Mouse (Mus musculus) intestine, embryonic 15.5 days (tissue): ENCODE measurements around the gene Ndufa4l2. TPM values are rescaled to one million over a fixed set of nuclear protein-coding genes. Genes with fewer than 3 reads are reported as not detected.
A peak's percentile ranks its signal among the peaks of the same experiment; 100 is the strongest.

Experiments used
- ATAC-seq: fragments of 200-750 bp; cut with Nextera tagmentation; 2 replicates; pipeline ENCODE4 v1.8.0; 2017; ENCODE audit warnings: moderate TSS enrichment, moderate library complexity
- H3K27ac ChIP-seq: fragments of 300-500 bp; sonication (generic); 2 replicates; pipeline ENCODE4 v1.5.1; 2015; ENCODE audit warnings: mild to moderate bottlenecking, inconsistent platforms
- H3K27me3 ChIP-seq: fragments of 300-500 bp; sonication (generic); replicated peaks from 2 replicates; pipeline ENCODE4 v1.6.1; 2015; ENCODE audit warnings: inconsistent platforms
- H3K36me3 ChIP-seq: fragments of 300-500 bp; sonication (generic); 2 replicates; pipeline ENCODE4 v1.6.1; 2015; ENCODE audit warnings: inconsistent platforms
- H3K4me1 ChIP-seq: fragments of 300-500 bp; sonication (generic); replicated peaks from 2 replicates; pipeline ENCODE4 v1.6.1; 2015; ENCODE audit warnings: inconsistent platforms
- H3K4me2 ChIP-seq: fragments of 300-500 bp; sonication (generic); replicated peaks from 2 replicates; pipeline ENCODE4 v1.6.1; 2015; ENCODE audit warnings: mild to moderate bottlenecking, inconsistent platforms
- H3K4me3 ChIP-seq: fragments of 300-500 bp; sonication (generic); replicated peaks from 2 replicates; pipeline ENCODE4 v1.5.1; 2015; ENCODE audit warnings: inconsistent platforms
- H3K9ac ChIP-seq: fragments of 300-500 bp; sonication (generic); 2 replicates; pipeline ENCODE4 v1.6.1; 2015; ENCODE audit warnings: inconsistent platforms
- H3K9me3 ChIP-seq: fragments of 300-500 bp; sonication (generic); 2 replicates; pipeline ENCODE4 v1.6.1; 2016; ENCODE audit warnings: inconsistent platforms
- WGBS: fragments of 180-500 bp; shearing (Covaris S2); methylation state at CpG from one replicate; pipeline ENCODE4 v1.1.7; 2015; 5-methylcytosine and 5-hydroxymethylcytosine counted together
- polyA plus RNA-seq: library from polyadenylated mRNA; unstranded; fragments of >200 nt; fragmentation: Nextera tagmentation; extraction: Ambion mirVana; gene quantifications from 2 replicates; pipeline ENCODE4 v1.2.1, GENCODE M21; 2015

Ndufa4l2 gene
- polyA plus RNA-seq, 1 experiment from 2014 or later, result 53.8 TPM

- no peaks in the 10 kb centered on the region for H3K27me3 ChIP-seq
- no peak overlapping the region for H3K4me2 ChIP-seq
- no peak overlapping the region for H3K4me3 ChIP-seq
- no peak overlapping the region for H3K9ac ChIP-seq
- H3K36me3 ChIP-seq, result peaks cover 24% of the 10 kb centered on the region
- no peaks in the 10 kb centered on the region for H3K9me3 ChIP-seq
- H3K27ac ChIP-seq, result no peak overlapping the region
- WGBS, result 85% methylated on average over 8 of the region's 8 CpGs
- H3K4me1 ChIP-seq, result no peaks in the 10 kb centered on the region
- ATAC-seq, result no peak
These were observed 23.6 kb upstream of the Ndufa4l2 start for GRCm38 (mm10) chr10:127491128-127491512.

- ATAC-seq, result no peak
- peaks cover 28% of the 10 kb centered on the region for H3K36me3 ChIP-seq
- no peak overlapping the region for H3K4me2 ChIP-seq
- H3K27me3 ChIP-seq, result no peaks in the 10 kb centered on the region
- no peaks in the 10 kb centered on the region for H3K9me3 ChIP-seq
- no peak overlapping the region for H3K4me3 ChIP-seq
- no peak overlapping the region for H3K9ac ChIP-seq
- no peak overlapping the region for H3K27ac ChIP-seq
- 88% methylated on average over 3 of the region's 3 CpGs for WGBS
- no peaks in the 10 kb centered on the region for H3K4me1 ChIP-seq
These were observed 22.6 kb upstream of the Ndufa4l2 start for GRCm38 (mm10) chr10:127492118-127492517.

- Histone ChIP-seq H3K4me2 (no peak overlapping the region), H3K9ac (no peak overlapping the region), H3K36me3 (peaks cover 43% of the 10 kb centered on the region), H3K9me3 (no peaks in the 10 kb centered on the region), H3K4me1 (no peaks in the 10 kb centered on the region), H3K4me3 (no peak overlapping the region), H3K27ac (no peak overlapping the region), H3K27me3 (no peaks in the 10 kb centered on the region)
- WGBS, result 93% methylated on average over 3 of the region's 3 CpGs
- no peak for ATAC-seq
These were observed 18.6 kb upstream of the Ndufa4l2 start for GRCm38 (mm10) chr10:127496156-127496555.

GRCm38 (mm10) chr10:127499516-127499915 is 15.3 kb upstream of the Ndufa4l2 start:
- H3K4me2 ChIP-seq, result no peak overlapping the region
- peaks cover 37% of the 10 kb centered on the region for H3K36me3 ChIP-seq
- WGBS, result 86% methylated on average over 5 of the region's 5 CpGs
- no peaks in the 10 kb centered on the region for H3K27me3 ChIP-seq
- no peak for ATAC-seq
- H3K9ac ChIP-seq, result no peak overlapping the region
- no peaks in the 10 kb centered on the region for H3K4me1 ChIP-seq
- H3K27ac ChIP-seq, result no peak overlapping the region
- H3K9me3 ChIP-seq, result no peaks in the 10 kb centered on the region
- H3K4me3 ChIP-seq, result no peak overlapping the region

GRCm38 (mm10) chr10:127500042-127500441 is 14.7 kb upstream of the Ndufa4l2 start:
- 70% methylated on average over 4 of the region's 4 CpGs for WGBS
- H3K4me2 ChIP-seq, result no peak overlapping the region
- H3K9me3 ChIP-seq, result no peaks in the 10 kb centered on the region
- no peak overlapping the region for H3K9ac ChIP-seq
- H3K27ac ChIP-seq, result no peak overlapping the region
- no peak for ATAC-seq
- H3K36me3 ChIP-seq, result peaks cover 31% of the 10 kb centered on the region
- no peaks in the 10 kb centered on the region for H3K27me3 ChIP-seq
- H3K4me3 ChIP-seq, result no peak overlapping the region
- no peaks in the 10 kb centered on the region for H3K4me1 ChIP-seq

- Histone ChIP-seq H3K9ac (no peak within 1 kb of the TSS), H3K4me1 (no peaks in the 10 kb centered on the region), H3K27me3 (no peaks in the 10 kb centered on the region), H3K4me2 (no peak within 1 kb of the TSS), H3K36me3 (peaks cover 25% of the 10 kb centered on the region), H3K4me3 (no peak within 1 kb of the TSS), H3K27ac (no peak within 1 kb of the TSS), H3K9me3 (no peaks in the 10 kb centered on the region)
- 59% methylated on average over 13 of the region's 13 CpGs for WGBS
- 0 out of 2 replicates have a peak, but pooled peaks have one; percentile 12 for ATAC-seq
These were observed 13.6 kb upstream of the Ndufa4l2 start, which contains the start of gene Stac3 for GRCm38 (mm10) chr10:127500894-127501893. Gene Stac3, plus strand, starts transcription at chr10:127501686.

- H3K27ac ChIP-seq, result no peak overlapping the region
- 0 out of 2 replicates have a peak overlapping the region, but pooled peaks have one; percentile 8 for H3K4me3 ChIP-seq
- H3K4me1 ChIP-seq, result peaks cover 37% of the 10 kb centered on the region
- 0 out of 2 replicates have a peak, but pooled peaks cover 5% of the 10 kb centered on the region for H3K36me3 ChIP-seq
- peak; percentile 2; the same call in 1 of the 2 replicates for ATAC-seq
- no peak overlapping the region for H3K9ac ChIP-seq
- 6% methylated on average over 15 of the region's 15 CpGs for WGBS
- no peaks in the 10 kb centered on the region for H3K9me3 ChIP-seq
- peak overlapping the region; percentile 80 for H3K4me2 ChIP-seq
- H3K27me3 ChIP-seq, result peaks cover 46% of the 10 kb centered on the region
These were observed 6.5 kb upstream of the Ndufa4l2 start for GRCm38 (mm10) chr10:127508239-127508638.

- Histone ChIP-seq H3K9me3 (no peaks in the 10 kb centered on the region), H3K27ac (no peak overlapping the region), H3K4me1 (peaks cover 47% of the 10 kb centered on the region), H3K4me2 (peak overlapping the region; percentile 80), H3K9ac (no peak overlapping the region), H3K27me3 (peaks cover 56% of the 10 kb centered on the region), H3K36me3 (no peaks in the 10 kb centered on the region), H3K4me3 (peak overlapping the region; percentile 38)
- peak; percentile 41 for ATAC-seq
- 1% methylated on average over 35 of the region's 35 CpGs for WGBS
These were observed 5.5 kb upstream of the Ndufa4l2 start for GRCm38 (mm10) chr10:127509051-127509836.

GRCm38 (mm10) chr10:127509837-127510701 is 4.7 kb upstream of the Ndufa4l2 start:
- no peak overlapping the region for H3K27ac ChIP-seq
- H3K9me3 ChIP-seq, result no peaks in the 10 kb centered on the region
- H3K4me3 ChIP-seq, result peak overlapping the region; percentile 38; the same call in 1 of the 2 replicates

GRCm38 (mm10) chr10:127510895-127511617 is 3.7 kb upstream of the Ndufa4l2 start:
- peak overlapping the region; percentile 99 for H3K4me2 ChIP-seq
- 17% methylated on average over 11 of the region's 11 CpGs for WGBS
- H3K27ac ChIP-seq, result no peak overlapping the region
- peak overlapping the region; percentile 51 for H3K4me3 ChIP-seq
- H3K9me3 ChIP-seq, result no peaks in the 10 kb centered on the region
- no peaks in the 10 kb centered on the region for H3K36me3 ChIP-seq
- H3K9ac ChIP-seq, result no peak overlapping the region
- H3K27me3 ChIP-seq, result peaks cover 72% of the 10 kb centered on the region
- ATAC-seq, result no peak
- peaks cover 65% of the 10 kb centered on the region for H3K4me1 ChIP-seq

More at GRCm38 (mm10) chr10:127509837-127510701, 4.7 kb upstream of the Ndufa4l2 start:
- Histone ChIP-seq H3K27me3 (peaks cover 65% of the 10 kb centered on the region), H3K4me2 (peak overlapping the region; percentile 80), H3K36me3 (no peaks in the 10 kb centered on the region), H3K9ac (no peak overlapping the region), H3K4me1 (peaks cover 56% of the 10 kb centered on the region)
- WGBS, result 25% methylated on average over 17 of the region's 17 CpGs
- ATAC-seq, result no peak
